Mouse (Mus musculus): Measurements from ENCODE around the gene 1600014C23Rik. TPM values are rescaled to one million over a fixed set of nuclear protein-coding genes. Genes with fewer than 3 reads are reported as not detected.

1600014C23Rik gene
- polyA plus RNA-seq, 1 experiment from 2014 or later, result not detected

- Histone ChIP-seq H3K9me3 (ENCODE audit: low read length) (no peaks in the 10 kb centered on the region), H3K4me2 (replicated peaks; ENCODE audit: low read depth, low read length) (no peak overlapping the region), H3K27me3 (replicated peaks; ENCODE audit: insufficient read depth, low read length) (no peaks in the 10 kb centered on the region), H3K9ac (replicated peaks; ENCODE audit: low read depth) (no peak overlapping the region), H3K36me3 (ENCODE audit: insufficient read depth, low read length) (no peaks in the 10 kb centered on the region), H3K4me1 (ENCODE audit: insufficient read depth, low read depth, low read length) (no peaks in the 10 kb centered on the region), H3K27ac (ENCODE audit: low read length) (no peak overlapping the region), H3K4me3 (ENCODE audit: low read depth, low read length) (no peak overlapping the region)
- no peak for ATAC-seq
- no peak for DNase-seq (ENCODE audit: low spot score)
- 73% methylated on average over 5 of the region's 5 CpGs for WGBS
- no peak for TF ChIP-seq EP300 (IDR thresholded peaks at IDR 0.05)
- TF ChIP-seq CTCF (IDR thresholded peaks at IDR 0.05), result no peak
These were observed 23.2 kb upstream of the 1600014C23Rik start for GRCm38 (mm10) chr17:45756831-45757230.

GRCm38 (mm10) chr17:45756391-45756790, 22.7 kb upstream of the 1600014C23Rik start:
- WGBS, result 57% methylated on average over 8 of the region's 8 CpGs
- ATAC-seq, result no peak
- no peak overlapping the region for H3K27ac ChIP-seq (ENCODE audit: low read length)
- no peaks in the 10 kb centered on the region for H3K27me3 ChIP-seq (replicated peaks; ENCODE audit: insufficient read depth, low read length)
- H3K4me1 ChIP-seq (ENCODE audit: insufficient read depth, low read depth, low read length), result no peaks in the 10 kb centered on the region
- H3K4me3 ChIP-seq (ENCODE audit: low read depth, low read length), result no peak overlapping the region
- DNase-seq (ENCODE audit: low spot score), result no peak
- H3K36me3 ChIP-seq (ENCODE audit: insufficient read depth, low read length), result no peaks in the 10 kb centered on the region
- H3K4me2 ChIP-seq (replicated peaks; ENCODE audit: low read depth, low read length), result no peak overlapping the region
- H3K9me3 ChIP-seq (ENCODE audit: low read length), result no peaks in the 10 kb centered on the region
- TF ChIP-seq EP300 (IDR thresholded peaks at IDR 0.05), result no peak
- no peak for TF ChIP-seq CTCF (IDR thresholded peaks at IDR 0.05)
- H3K9ac ChIP-seq (replicated peaks; ENCODE audit: low read depth), result no peak overlapping the region

- ATAC-seq, result no peak
- no peaks in the 10 kb centered on the region for H3K27me3 ChIP-seq (replicated peaks; ENCODE audit: insufficient read depth, low read length)
- no peak overlapping the region for H3K4me3 ChIP-seq (ENCODE audit: low read depth, low read length)
- no peak overlapping the region for H3K4me2 ChIP-seq (replicated peaks; ENCODE audit: low read depth, low read length)
- TF ChIP-seq EP300 (IDR thresholded peaks at IDR 0.05) (no peak), CTCF (IDR thresholded peaks at IDR 0.05) (no peak)
- H3K27ac ChIP-seq (ENCODE audit: low read length), result no peak overlapping the region
- 77% methylated on average over 13 of the region's 13 CpGs for WGBS
- H3K4me1 ChIP-seq (ENCODE audit: insufficient read depth, low read depth, low read length), result no peaks in the 10 kb centered on the region
- H3K9me3 ChIP-seq (ENCODE audit: low read length), result no peaks in the 10 kb centered on the region
- no peak overlapping the region for H3K9ac ChIP-seq (replicated peaks; ENCODE audit: low read depth)
- no peak for DNase-seq (ENCODE audit: low spot score)
- H3K36me3 ChIP-seq (ENCODE audit: insufficient read depth, low read length), result no peaks in the 10 kb centered on the region
These were observed 20.7 kb upstream of the 1600014C23Rik start for GRCm38 (mm10) chr17:45754186-45754862.

GRCm38 (mm10) chr17:45752678-45753077, 19.0 kb upstream of the 1600014C23Rik start:
- H3K9me3 ChIP-seq (ENCODE audit: low read length), result no peaks in the 10 kb centered on the region
- DNase-seq (ENCODE audit: low spot score) (peak; percentile 67), ATAC-seq (peak; percentile 74)
- WGBS, result 42% methylated on average over 11 of the region's 11 CpGs
- no peak overlapping the region for H3K9ac ChIP-seq (replicated peaks; ENCODE audit: low read depth)
- no peaks in the 10 kb centered on the region for H3K36me3 ChIP-seq (ENCODE audit: insufficient read depth, low read length)
- no peaks in the 10 kb centered on the region for H3K4me1 ChIP-seq (ENCODE audit: insufficient read depth, low read depth, low read length)
- H3K4me3 ChIP-seq (ENCODE audit: low read depth, low read length), result no peak overlapping the region
- no peaks in the 10 kb centered on the region for H3K27me3 ChIP-seq (replicated peaks; ENCODE audit: insufficient read depth, low read length)
- H3K27ac ChIP-seq (ENCODE audit: low read length), result no peak overlapping the region
- H3K4me2 ChIP-seq (replicated peaks; ENCODE audit: low read depth, low read length), result no peak overlapping the region
- TF ChIP-seq EP300 (IDR thresholded peaks at IDR 0.05) (no peak), CTCF (IDR thresholded peaks at IDR 0.05) (no peak)

- DNase-seq (ENCODE audit: low spot score) (no peak), ATAC-seq (no peak)
- Histone ChIP-seq H3K9me3 (ENCODE audit: low read length) (no peaks in the 10 kb centered on the region), H3K9ac (replicated peaks; ENCODE audit: low read depth) (no peak overlapping the region), H3K4me3 (ENCODE audit: low read depth, low read length) (no peak overlapping the region), H3K4me2 (replicated peaks; ENCODE audit: low read depth, low read length) (no peak overlapping the region), H3K36me3 (ENCODE audit: insufficient read depth, low read length) (no peaks in the 10 kb centered on the region), H3K27ac (ENCODE audit: low read length) (no peak overlapping the region), H3K4me1 (ENCODE audit: insufficient read depth, low read depth, low read length) (no peaks in the 10 kb centered on the region), H3K27me3 (replicated peaks; ENCODE audit: insufficient read depth, low read length) (no peaks in the 10 kb centered on the region)
- 71% methylated on average over 8 of the region's 8 CpGs for WGBS
- no peak for TF ChIP-seq CTCF (IDR thresholded peaks at IDR 0.05)
- no peak for TF ChIP-seq EP300 (IDR thresholded peaks at IDR 0.05)
These were observed 18.4 kb upstream of the 1600014C23Rik start for GRCm38 (mm10) chr17:45752053-45752452.

- ATAC-seq, result no peak
- Histone ChIP-seq H3K9me3 (ENCODE audit: low read length) (no peaks in the 10 kb centered on the region), H3K27me3 (replicated peaks; ENCODE audit: insufficient read depth, low read length) (no peaks in the 10 kb centered on the region), H3K4me2 (replicated peaks; ENCODE audit: low read depth, low read length) (no peak overlapping the region), H3K4me1 (ENCODE audit: insufficient read depth, low read depth, low read length) (no peaks in the 10 kb centered on the region), H3K9ac (replicated peaks; ENCODE audit: low read depth) (no peak overlapping the region), H3K36me3 (ENCODE audit: insufficient read depth, low read length) (no peaks in the 10 kb centered on the region), H3K27ac (ENCODE audit: low read length) (no peak overlapping the region), H3K4me3 (ENCODE audit: low read depth, low read length) (no peak overlapping the region)
- 100% methylated on average over 1 of the region's 1 CpGs for WGBS
- TF ChIP-seq EP300 (IDR thresholded peaks at IDR 0.05) (no peak), CTCF (IDR thresholded peaks at IDR 0.05) (no peak)
- DNase-seq (ENCODE audit: low spot score), result no peak
These were observed 17.7 kb upstream of the 1600014C23Rik start for GRCm38 (mm10) chr17:45751359-45751758.

Measured in lung, postnatal 0 days (tissue).